Mouse (Mus musculus) embryo, embryonic 11 days (tissue): Measurements from ENCODE around the gene Tmem151a.

Experiments
- DNase-seq: peaks from one replicate; pipeline ENCODE4 v3.0.0-alpha.2; 2015

Tmem151a gene

DNA sequence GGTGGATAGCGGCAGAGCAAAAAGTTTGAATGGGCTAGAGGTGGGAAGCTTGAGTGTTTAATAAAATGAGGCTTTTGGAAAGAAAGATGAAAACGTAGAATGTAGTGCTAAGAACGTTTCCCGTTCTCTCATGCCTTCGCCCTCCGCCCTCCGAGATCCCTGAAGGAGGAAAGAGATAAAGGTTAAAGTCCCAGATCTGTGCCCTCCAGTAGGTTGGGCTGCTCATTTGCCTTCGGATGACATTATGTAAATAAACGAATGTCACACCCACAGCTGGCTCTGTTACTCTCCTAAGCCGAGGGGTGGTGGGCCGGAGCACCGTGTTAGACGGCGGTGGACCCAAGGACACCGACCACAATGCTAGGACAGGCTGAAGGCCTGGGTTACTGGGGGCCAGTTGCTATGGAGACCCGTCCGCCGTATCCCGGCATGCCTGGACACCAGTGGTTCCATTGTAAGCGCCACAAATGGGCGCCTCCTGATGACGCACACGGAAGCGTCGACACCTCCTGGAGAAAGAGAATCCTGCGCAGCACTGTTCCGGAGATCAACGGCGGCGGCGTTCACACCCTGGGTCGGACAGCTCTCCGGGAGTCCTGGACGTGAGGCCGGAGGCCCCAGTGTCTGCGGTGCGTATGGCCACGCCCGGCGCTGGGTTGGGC lies 44.3 kb downstream of the Tmem151a start, which contains the start of gene Brms1:
TSS of gene Brms1 (plus strand) at position 493 of the 662 bp plus-strand sequence.
- peak; percentile 97 for DNase-seq

DNA sequence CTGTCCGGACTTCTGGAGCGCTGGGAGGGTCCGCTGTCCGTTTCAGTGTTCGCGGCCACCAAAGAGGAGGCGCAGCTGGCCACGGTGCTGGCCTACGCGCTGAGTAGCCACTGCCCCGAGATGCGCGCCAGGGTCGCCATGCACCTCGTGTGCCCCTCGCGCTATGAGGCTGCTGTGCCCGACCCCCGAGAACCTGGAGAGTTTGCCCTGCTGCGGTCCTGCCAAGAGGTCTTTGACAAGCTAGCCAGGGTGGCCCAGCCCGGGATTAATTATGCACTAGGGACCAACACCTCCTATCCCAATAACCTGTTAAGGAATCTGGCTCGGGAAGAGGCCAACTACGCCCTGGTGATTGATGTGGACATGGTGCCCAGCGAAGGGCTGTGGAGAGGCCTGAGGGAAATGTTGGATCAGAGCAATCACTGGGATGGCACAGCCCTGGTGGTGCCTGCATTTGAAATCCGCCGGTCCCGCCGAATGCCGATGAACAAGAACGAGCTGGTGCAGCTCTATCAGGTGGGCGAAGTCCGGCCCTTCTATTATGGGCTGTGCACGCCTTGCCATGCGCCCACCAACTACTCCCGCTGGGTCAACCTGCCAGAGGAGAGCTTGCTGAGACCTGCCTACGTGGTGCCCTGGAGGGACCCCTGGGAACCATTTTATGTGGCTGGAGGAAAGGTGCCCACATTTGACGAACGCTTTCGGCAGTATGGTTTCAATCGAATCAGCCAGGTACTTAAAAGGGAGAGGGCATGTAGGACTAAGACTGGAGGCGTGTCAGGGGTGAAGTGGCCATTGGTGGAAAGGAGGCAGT lies 45.8 kb downstream of the Tmem151a start:
- DNase-seq, result peak; percentile 45

DNA sequence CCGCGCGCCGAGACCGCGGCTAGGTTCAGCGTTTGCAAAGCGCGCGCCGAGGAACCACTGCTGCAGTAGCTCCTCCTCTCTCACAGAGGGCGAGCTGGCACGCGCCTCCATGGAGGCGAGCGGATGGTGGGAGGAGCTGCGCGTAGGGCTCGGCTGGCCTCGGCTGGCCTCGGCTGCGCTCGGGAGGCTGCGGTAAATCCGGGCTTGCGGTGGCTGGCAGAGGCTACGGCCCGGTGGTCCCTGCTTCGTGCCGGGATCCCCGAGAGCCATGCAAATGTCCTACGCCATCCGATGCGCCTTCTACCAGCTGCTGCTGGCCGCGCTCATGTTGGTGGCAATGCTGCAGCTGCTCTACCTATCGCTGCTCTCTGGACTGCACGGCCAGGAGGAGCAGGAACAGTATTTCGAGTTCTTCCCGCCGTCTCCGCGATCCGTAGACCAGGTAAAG lies 46.6 kb downstream of the Tmem151a start, which contains the start of the genes B4gat1 and AC124502.3:
TSS of gene B4gat1 (plus strand) at position 118 of the 448 bp plus-strand sequence.
TSS of gene AC124502.3 (plus strand) at position 183 of the 448 bp plus-strand sequence.
- peak; percentile 96 for DNase-seq

DNA sequence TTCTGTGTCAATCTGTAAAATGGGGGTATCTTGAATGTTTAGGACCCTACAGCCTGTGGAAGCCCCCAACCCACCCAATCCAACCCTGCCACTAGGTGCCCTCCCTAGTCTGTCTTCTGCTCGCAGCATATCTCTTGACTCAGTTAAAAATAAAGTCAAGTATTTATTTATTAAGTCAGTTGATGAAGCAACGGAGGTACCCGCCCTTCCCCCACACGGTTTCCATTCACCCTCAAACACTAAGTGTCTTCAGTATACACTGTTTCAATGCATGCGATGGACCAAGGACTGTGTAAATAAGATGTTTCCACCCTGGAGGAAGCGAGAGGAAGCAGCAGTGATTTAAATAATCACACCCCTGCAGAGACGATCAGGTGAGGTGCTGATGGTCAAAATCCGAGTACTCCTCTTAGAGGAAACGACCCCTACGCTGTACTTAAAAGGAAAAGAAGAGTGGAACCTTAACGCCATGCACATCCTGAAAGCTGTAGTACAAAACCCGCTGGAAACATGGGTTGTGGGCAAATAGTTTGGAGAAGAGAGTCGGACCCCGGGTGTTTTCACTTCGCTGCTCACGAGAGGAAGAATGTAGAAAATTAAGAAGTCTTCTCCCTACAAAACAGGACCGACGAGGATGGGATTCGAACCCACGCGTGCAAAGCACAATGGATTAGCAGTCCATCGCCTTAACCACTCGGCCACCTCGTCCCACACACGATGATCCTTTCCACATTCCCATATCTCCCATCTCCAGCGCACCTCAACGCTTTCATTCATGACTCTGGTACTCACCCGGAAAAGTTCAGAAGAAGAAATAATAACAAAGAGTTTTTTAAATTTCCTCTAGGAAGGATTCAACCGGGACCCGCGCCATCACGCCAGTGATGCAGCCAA lies 47.4 kb downstream of the Tmem151a start:
- DNase-seq, result peak; percentile 88

DNA sequence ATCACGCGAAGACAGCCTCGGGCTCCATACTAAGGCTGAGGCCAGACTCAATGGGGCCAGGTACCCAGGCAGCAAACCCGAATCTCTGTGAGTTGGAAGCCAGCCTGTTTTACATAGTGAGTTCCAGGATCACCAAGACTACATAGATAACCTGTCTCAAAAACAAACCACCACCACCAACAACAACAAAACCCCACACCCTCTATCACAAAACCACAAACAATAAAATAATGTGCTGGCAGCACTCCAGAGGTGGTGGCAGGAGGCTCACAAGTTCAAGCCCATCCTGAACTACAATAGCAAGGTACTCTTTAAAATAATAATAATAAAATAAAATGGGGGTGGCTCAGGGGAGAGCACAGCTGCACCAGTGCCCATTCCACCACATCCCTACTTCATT lies 48.8 kb downstream of the Tmem151a start:
- DNase-seq, result no peak

DNA sequence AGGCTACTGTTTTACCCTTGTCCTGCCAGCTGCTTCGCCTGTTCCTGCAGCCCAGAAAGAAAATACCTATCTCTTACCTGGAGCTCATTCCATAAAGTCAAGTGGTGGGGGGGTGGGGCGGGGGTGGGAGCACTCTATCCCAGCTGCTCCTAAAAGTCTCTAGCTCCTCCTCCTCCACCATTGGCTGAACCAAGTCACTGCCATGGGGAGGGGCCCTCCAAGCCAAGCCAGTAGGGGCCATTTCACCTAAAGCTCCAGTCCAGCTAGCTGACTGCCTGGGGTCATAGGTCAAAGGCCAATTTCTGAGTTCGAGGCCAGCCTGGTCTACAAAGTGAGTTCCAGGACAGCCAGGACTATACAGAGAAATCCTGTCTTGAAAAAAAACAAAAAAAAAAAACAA lies 52.6 kb downstream of the Tmem151a start:
- no peak for DNase-seq

DNA sequence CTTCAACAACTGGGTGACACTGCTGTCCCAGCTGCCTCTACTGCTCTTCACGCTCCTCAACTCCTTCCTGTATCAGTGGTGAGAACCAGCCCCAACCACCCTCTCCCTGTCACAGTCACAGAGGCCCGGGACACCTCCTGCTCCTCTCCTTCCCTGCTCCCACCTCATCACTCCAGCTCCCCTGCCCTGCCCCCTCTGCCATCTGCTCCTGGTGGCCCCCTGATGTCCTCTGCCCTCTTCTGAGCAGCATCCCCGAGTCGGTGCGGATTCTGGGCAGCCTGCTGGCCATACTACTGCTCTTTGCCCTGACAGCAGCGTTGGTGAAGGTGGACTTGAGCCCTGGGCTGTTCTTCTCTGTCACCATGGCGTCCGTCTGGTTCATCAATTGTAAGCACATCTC lies 59.2 kb downstream of the Tmem151a start:
- DNase-seq, result no peak

DNA sequence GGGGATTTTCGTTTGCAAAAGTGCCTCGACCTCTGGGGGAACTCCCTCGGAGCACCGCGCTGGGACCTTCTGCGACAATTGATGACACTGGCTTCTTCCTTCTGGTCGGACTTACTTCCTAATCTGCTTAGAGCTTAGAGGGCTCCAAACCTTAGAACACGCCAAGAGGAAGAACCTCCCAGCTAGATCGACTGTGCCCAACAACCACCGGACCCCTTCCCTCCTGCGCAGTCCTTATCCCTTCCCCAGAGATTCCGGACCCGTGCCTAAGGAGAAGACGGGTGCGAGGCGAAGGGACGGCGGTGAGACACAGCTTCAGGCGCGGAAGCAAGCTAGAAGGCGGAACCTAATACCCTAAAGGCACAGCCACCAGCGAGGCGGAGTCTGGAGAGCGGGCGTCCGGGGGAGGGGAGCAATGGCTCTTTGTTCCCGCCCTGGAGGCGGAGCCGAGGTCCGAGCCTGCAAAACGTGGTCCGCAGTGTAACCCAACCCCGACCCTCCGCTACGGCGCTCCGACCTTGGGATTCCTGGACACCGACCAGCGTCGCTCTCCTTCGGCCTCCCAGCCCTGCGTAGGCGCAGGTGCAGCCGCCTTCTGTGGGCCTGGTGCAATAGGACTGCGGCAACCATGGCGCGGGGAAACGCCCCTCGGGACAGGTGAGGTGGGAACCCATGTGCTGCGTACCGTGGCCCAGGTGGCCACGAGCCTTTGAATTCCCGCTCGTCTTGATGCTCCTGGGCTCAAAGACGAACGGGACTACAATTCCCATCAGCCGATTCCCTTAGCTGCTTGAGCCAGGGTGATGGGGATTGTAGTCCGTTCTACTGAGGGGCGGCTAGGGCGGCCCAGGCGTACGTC lies 61.5 kb downstream of the Tmem151a start, which contains the start of gene Slc29a2:
TSS of gene Slc29a2 (plus strand) at position 240 of the 859 bp plus-strand sequence.
- peak; percentile 97 for DNase-seq

DNA sequence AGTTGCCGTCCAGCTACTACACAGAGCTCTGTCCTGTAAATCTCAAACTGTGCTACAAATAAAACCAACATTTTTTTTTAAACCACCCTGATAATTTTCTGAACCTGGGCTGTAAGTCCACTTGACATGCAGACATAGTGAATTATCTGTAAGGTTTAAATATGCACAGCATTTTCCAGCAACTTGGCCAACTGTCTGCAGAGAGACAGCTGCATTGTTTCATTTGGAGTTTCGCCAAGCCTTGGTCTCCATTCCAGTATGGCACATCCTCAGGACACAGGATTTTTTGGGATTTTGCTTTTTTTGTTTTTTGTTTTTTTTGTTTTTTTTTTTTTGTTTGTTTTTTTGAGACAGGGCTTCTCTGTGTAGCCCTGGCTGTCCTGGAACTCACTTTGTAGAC lies 63.9 kb downstream of the Tmem151a start:
- DNase-seq, result no peak
